Mouse (Mus musculus) urinary bladder, postnatal 10 days (tissue): ENCODE data around the gene Nox1.

Experiments
- DNase-seq: peaks from one replicate; pipeline ENCODE4 v3.0.0; 2022; ENCODE audit warnings: low spot score

The Nox1 gene

DNA sequence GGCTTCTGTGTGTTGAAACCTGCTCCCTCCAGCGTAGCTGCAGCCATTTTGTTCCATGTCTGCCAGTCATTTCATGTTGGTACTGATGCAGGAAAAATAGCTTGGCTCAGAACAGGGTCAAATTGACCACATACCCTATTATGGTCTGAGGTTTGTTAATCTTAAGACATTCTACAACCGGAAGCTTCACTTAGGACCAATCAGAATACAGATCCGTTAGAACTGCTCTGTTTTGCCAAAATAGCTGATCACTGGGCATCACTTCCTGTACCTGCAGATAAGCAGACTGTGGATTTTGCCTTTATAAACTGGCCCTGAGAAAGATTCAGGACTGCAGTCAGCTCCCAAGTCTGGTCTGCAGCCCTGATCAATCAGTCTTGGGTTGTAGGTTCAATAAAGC is 93.2 kb downstream of the Nox1 start:
- no peak for DNase-seq

DNA sequence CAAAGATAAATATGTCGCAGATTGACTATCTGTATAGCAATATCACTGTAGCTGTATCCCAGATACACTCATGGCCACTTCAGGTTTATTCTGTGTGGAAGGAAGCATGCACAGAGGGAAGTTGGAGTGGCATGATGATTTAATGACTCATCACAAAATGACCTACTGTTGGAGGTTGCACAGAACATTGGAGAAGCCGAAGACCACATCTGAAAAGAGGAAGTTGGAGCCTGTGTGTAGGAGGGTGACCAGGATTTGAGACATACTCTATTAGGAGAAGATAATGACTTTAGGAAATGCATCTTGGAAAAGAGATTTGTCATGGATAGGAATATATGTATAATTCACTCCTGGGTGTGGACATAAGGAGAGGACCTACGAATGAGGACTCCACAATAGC is 105.3 kb downstream of the Nox1 start:
- no peak for DNase-seq

DNA sequence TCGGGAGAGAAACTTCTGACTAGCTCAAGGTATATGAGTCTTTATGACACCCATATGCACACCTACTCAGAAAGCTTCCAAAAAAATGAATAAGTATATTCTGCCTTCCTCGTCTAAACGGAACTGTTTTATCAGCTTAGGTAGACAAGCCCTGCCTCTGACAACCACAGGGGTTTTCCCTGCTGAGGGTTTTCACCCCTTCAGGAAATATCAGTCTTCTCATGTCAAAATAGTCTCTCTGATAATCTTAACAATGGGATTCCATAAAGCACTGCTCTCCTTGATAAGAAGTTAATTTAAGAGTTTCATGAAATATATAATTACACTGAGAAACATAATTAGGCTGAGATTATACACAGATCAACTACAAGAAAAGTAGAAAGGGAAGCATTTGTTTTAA is 110.0 kb downstream of the Nox1 start:
- no peak for DNase-seq

DNA sequence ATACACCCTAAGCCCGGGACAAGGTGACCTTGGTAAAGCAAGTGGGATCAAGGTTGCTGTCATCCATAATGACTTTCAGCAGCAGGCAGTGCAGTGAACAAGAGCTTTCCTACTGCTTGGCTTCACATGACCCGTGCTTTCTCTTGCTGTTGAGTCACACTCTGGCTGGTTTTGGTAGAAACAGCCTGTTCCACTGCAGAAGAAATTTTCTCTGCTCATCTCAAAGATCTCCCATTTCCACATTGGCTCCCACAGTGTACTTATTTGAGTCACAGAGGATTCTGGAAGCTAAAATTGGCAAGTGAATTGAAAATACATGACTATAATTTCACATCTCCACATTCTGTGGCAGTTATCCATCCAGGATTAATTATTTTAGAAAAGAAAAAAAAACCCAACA is 119.1 kb downstream of the Nox1 start:
- no peak for DNase-seq

DNA sequence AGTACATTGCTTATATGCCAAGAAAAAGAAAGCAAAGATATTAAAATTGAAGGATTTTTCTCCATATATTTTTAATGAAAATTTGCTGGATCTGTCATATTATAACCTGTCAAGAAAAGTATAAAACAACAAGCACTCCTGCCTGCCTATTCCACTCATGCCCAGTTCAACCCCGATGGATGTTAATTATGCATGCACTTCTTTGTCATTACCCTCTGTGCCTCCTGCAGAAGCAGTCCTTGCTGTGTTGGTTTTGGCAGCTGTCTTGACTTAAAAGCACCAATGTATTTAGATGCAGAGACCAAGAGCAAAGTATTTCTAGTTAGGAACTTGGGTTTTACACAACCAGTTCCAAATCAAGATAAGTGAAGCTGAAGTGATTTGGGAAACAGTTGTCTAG is 136.3 kb downstream of the Nox1 start:
- DNase-seq, result no peak

DNA sequence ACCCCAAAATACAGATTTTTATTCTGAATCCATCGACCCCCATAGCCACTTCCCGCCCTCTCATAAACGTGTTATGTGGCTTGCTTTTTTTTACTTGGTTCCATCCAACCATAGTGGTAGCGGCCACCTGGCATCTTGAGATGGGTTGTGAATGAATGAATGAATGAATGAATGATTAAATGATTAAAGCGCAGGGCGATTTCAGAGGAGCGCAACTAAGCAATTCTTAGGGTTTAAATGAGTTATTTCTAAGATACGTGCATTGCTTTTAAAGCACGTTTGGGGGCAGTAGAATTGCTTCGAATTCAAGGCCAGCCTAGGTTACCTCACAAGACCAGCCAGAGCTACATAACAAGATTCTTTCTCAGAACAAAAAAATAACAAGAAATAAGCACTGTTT is 162.0 kb downstream of the Nox1 start:
- no peak for DNase-seq

DNA sequence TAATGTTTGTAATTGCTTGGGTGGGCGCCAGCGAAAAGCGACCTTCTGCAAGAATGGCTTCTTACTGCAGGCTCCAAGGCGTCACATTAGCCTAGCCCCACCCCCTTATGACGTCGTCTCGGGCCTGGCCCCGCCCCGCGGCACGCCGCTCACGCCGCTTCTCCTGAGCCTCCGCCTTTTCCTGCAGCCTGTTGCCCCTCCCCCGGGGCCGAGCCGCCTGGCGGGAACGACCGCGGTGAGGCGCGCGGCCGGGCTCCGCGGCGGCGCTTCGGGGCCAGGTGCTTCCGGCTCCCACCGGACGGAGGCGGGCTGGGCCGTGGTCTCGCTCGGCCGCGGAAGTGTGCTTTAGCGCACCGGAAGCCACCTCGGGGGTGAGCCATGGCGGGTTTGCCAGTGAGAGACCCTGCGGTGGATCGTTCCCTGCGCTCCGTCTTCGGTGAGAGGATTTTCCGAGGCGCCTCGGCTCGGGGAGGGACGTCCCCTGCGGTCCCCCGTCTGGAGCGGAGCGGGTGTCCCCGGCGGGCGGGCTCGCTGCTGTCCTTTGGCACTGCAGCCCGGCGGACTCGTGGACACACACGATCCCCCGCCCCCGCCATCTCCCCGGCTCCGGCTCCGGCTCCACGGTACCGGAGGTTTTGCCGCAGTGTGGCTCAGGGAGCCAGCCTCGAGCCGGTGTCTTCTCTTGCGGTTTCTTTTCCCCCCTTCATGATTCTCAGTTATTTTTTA is 162.6 kb downstream of the Nox1 start, which contains the start of gene Cstf2:
Cstf2 (plus strand) TSS at position 201 of the 726 bp plus-strand sequence.
- DNase-seq, result peak; percentile 68

DNA sequence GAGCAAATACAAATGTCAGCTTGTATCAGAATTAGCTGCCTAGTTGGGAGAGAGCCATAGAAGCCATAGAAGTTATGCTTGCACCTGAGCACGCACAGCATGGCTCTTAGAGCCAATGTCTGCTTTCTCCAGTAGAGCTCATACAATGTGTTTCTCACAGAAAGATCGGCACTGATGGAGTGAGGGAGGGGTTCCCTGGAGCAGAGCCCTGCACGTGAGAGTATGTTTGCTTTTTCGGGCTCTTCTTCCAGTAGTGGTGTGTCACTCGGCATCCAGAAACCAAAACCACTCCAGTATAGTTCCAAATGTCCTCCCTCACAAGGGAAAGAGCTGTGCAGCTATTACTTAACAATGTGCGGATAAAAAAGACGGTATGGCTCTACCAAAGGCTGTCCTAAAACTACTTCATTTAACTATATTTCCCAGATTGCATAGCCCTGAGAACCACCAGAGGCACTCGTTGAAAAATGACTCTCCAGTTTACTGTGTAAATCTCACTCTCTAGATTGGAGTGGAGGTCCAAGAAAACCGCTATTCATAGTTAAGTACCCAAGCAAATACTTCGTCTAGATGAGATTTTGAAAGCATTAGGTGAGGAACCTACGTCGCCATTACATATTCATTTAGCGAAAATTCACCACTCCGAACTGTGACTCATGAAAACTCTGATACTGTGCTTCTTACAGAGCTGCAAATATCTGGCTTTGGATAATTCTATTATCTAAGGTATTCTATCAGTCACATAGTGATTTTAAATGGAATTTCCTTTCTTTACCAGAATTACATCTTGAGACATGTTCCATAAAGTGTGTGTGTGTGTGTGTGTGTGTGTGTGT is 163.5 kb downstream of the Nox1 start:
- no peak for DNase-seq

DNA sequence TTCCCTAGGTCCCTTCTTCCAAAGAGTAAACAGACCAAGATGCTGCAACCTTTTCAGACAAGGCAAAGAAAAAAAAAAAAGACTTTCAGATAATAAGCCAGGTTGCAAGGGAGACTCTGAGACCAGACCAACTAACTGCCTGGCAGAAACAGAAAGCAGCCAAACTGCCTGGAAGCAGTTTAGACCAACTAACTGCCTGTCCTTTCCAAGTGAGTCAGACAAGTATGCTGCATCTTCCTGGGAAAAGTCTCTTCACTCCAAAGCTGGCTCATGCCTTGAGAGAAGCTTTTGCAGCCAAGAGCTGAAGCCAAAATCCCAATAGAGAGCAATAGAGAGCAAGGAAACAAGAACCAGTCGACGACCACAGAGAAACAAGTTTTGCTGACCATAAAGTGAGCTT is 164.9 kb downstream of the Nox1 start:
- no peak for DNase-seq

DNA sequence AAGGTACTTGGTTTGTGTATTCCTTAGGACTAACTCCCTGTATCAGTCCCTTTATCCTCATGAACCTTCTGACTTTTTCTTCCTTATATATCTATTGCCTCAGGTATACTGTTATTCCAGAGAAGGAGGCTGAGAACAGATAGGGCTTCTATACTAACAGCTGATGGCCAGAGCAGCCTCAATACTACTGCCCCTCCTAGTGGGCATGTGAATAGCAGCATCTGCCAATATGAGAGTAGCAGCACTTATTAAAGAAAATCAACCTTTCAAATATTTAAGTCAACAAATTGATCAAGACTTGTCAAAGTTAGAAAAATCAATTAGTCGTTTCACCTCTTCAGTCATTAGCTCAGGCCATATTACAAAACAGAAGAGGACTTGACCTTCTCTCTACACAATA is 172.8 kb downstream of the Nox1 start:
- no peak for DNase-seq
